Mouse (Mus musculus): ENCODE data around the gene Enpp1.

- peak; percentile 84 for TF ChIP-seq CTCF (IDR thresholded peaks at IDR 0.05; ENCODE audit: insufficient read depth, low read length)
- no peak for TF ChIP-seq POLR2A (IDR thresholded peaks at IDR 0.05; ENCODE audit: borderline replicate concordance, extremely low read depth, low read depth, low read length)
These were observed 81.4 kb downstream of the Enpp1 start for GRCm38 (mm10) chr10:24630469-24631081.
